ENCODE assay signal across 9 mouse cellular contexts in genomic region chr11:81449271-81449705, GRCm38 (mm10).
DNase-seq lines count a peak whose midpoint lies in the region; ATAC-seq and TF ChIP-seq lines count a peak whose summit lies in the region.
"Had no signal": no experiment of that assay in that cellular context is flagged by ENCODE, and none has a peak within 500 bp of the region (broad histone marks: within the 10 kb centered on the region; RNA-seq: fewer than 3 reads in every experiment).

No protein-coding gene starts in this region.

- no peaks in the 10 kb centered on the region for H3K36me3 ChIP-seq in embryonic facial prominence, embryonic 12.5 days
- no peaks in the 10 kb centered on the region for H3K36me3 ChIP-seq in kidney, adult 2 months (ENCODE audit: control insufficient read depth, insufficient read depth, low read length)

- peak; percentile 7 to 67 for DNase-seq in left cerebral cortex, postnatal 14 days (ENCODE audit: low spot score in 2 of 2)
- no peak for DNase-seq in left cerebral cortex, postnatal 36 days (ENCODE audit: low spot score in 2 of 2)
- DNase-seq in kidney, adult 2 months, result peak; percentile 57
- peak; percentile 42 for DNase-seq in lung, postnatal 36 days
- no peak for DNase-seq in cerebellum, adult 2 months
- no peak for DNase-seq in ovary, adult 18-20 months (ENCODE audit: low spot score)
- no peak for DNase-seq in cerebellum, adult 9-10 months

- TF ChIP-seq POLR2A in kidney, adult 2 months (IDR thresholded peaks at IDR 0.05; ENCODE audit: low read depth, low read length), result no peak
- TF ChIP-seq POLR2A in cerebellum, adult 2 months (IDR thresholded peaks at IDR 0.05; ENCODE audit: borderline replicate concordance, insufficient read depth, low read length), result no peak

- H3K9me3 ChIP-seq in embryonic facial prominence, embryonic 12.5 days, result no peaks in the 10 kb centered on the region

- H3K4me3 ChIP-seq in embryonic facial prominence, embryonic 12.5 days, result no peak overlapping the region
- H3K4me3 ChIP-seq in kidney, adult 2 months (ENCODE audit: insufficient read depth, low read depth, low read length), result no peak overlapping the region
- no peak overlapping the region for H3K4me3 ChIP-seq in cerebellum, adult 2 months (replicated peaks; ENCODE audit: insufficient read depth, low read depth, low read length)
- H3K4me3 ChIP-seq: megakaryocyte, embryonic 14.5 days had no signal

- WGBS in embryonic facial prominence, embryonic 12.5 days, result 4% methylated on average over 2 of the region's 3 CpGs
- 9% methylated on average over 3 of the region's 3 CpGs for WGBS in kidney, adult 2 months
- 30% methylated on average over 3 of the region's 3 CpGs for WGBS in cerebellum, adult 2 months

- H3K27ac ChIP-seq in embryonic facial prominence, embryonic 12.5 days, result peak overlapping the region; percentile 70
- no peak overlapping the region for H3K27ac ChIP-seq in kidney, adult 2 months (ENCODE audit: insufficient read depth, low read depth, low read length)
- no peak overlapping the region for H3K27ac ChIP-seq in cerebellum, adult 2 months (ENCODE audit: insufficient read depth, low read length)

- no peak for TF ChIP-seq CTCF in kidney, adult 2 months (conservative IDR thresholded peaks at IDR 0.05; ENCODE audit: insufficient read depth, insufficient read length, low read depth, low read length)
- TF ChIP-seq CTCF in cerebellum, adult 2 months (IDR thresholded peaks at IDR 0.05; ENCODE audit: borderline replicate concordance, insufficient read depth, low read depth, low read length), result no peak

- peaks cover 20% of the 10 kb centered on the region for H3K4me1 ChIP-seq in embryonic facial prominence, embryonic 12.5 days
- no peaks in the 10 kb centered on the region for H3K4me1 ChIP-seq in kidney, adult 2 months (ENCODE audit: control insufficient read depth, insufficient read depth, low read length)
- H3K4me1 ChIP-seq in cerebellum, adult 2 months (ENCODE audit: control insufficient read depth, insufficient read depth, low read length), result peaks cover 2% of the 10 kb centered on the region; the same call in 1 of the 2 replicates
- H3K4me1 ChIP-seq: megakaryocyte, embryonic 14.5 days had no signal

- no peaks in the 10 kb centered on the region for H3K27me3 ChIP-seq in embryonic facial prominence, embryonic 12.5 days
- H3K27me3 ChIP-seq in kidney, adult 2 months (replicated peaks; ENCODE audit: control insufficient read depth, insufficient read depth, low read length), result no peaks in the 10 kb centered on the region
- H3K27me3 ChIP-seq in cerebellum, adult 2 months (ENCODE audit: control insufficient read depth, insufficient read depth, low read length), result no peaks in the 10 kb centered on the region; the same call in 1 of the 2 replicates
- H3K27me3 ChIP-seq: megakaryocyte, embryonic 14.5 days had no signal

- no peak overlapping the region for H3K4me2 ChIP-seq in embryonic facial prominence, embryonic 12.5 days (replicated peaks)

- no peak overlapping the region for H3K9ac ChIP-seq in embryonic facial prominence, embryonic 12.5 days

- peak; percentile 82 for ATAC-seq in embryonic facial prominence, embryonic 12.5 days (ENCODE audit: insufficient number of reproducible peaks, insufficient read depth, low FRiP score, low TSS enrichment)

- intact Hi-C loops in left cerebral cortex, postnatal 14 days (cut with DNase I), result no loop called here
- intact Hi-C loops in left cerebral cortex, postnatal 36 days (cut with DNase I), result no loop called here

Comparison
In these comparisons a context has a peak if more than half of its experiments do, and no peak if none do; other contexts are left out.
1. DNase-seq: peak in left cerebral cortex, postnatal 14 days (2 of 2), kidney, adult 2 months (single experiment) and lung, postnatal 36 days (single experiment); none in left cerebral cortex, postnatal 36 days (0 of 2), cerebellum, adult 2 months (0 of 2), ovary, adult 18-20 months (single experiment) and cerebellum, adult 9-10 months (single experiment).